Mouse (Mus musculus) C2C12 (cell line): ENCODE data around the gene Gm43191.

Source experiments
- CEBPB ChIP-seq: IDR thresholded peaks from one replicate; pipeline ENCODE4 v1.6.1; 2011; ENCODE audit warnings: low read depth, mild to moderate bottlenecking, control low read depth, moderate library complexity
- CTCF ChIP-seq: IDR thresholded peaks from one replicate; pipeline ENCODE4 v1.5.1; 2011; ENCODE audit not compliant: control insufficient read depth, insufficient read depth, insufficient read length
- FOSL1 ChIP-seq: IDR thresholded peaks from one replicate; pipeline ENCODE4 v1.8.0; 2011; ENCODE audit warnings: mild to moderate bottlenecking, low read length; ENCODE audit not compliant: poor library complexity, insufficient read depth, severe bottlenecking
- MAX ChIP-seq: IDR thresholded peaks from one replicate; pipeline ENCODE4 v1.6.1; 2011; ENCODE audit warnings: mild to moderate bottlenecking, control low read depth
- MYOD1 ChIP-seq: IDR thresholded peaks from one replicate; pipeline ENCODE4 v1.6.1; 2011; ENCODE audit warnings: low read depth; ENCODE audit not compliant: control insufficient read depth, insufficient read length
- MYOG ChIP-seq: IDR thresholded peaks from one replicate; pipeline ENCODE4 v1.6.1; 2011; ENCODE audit not compliant: control insufficient read depth, insufficient read length; ENCODE audit errors: extremely low read depth
- USF1 ChIP-seq: IDR thresholded peaks from one replicate; pipeline ENCODE4 v1.6.1; 2011; ENCODE audit warnings: low read depth, mild to moderate bottlenecking, control low read depth, moderate library complexity

- TF ChIP-seq CTCF (no peak), MAX (no peak), MYOG (no peak), USF1 (no peak), CEBPB (no peak), MYOD1 (no peak), FOSL1 (no peak)
Measured at GRCm38 (mm10) chr3:116695666-116695985, 14.6 kb upstream of the Gm43191 start.
